21 mouse cellular contexts compared by ENCODE assay signal in the genomic region with DNA sequence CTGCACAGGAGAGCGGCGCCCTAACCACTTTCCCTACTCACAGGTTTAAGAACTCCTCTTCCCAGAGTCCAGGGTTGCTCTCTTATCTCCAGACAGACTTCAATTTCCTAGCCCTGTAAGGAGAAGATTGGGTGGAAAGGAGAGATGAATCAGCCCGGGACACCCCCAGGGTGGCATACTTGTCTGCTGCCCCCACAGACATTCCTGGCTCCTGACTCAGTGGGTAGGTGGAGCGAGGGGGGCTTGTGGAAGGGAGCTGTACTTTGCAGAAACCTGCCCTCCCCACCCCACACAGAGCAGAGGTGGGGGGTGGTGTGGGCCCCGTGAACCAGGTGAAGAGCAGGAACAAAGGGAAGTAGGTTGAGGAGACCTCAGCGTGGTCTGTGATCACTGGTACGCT. TPM values are rescaled to one million over a fixed set of nuclear protein-coding genes. Genes with fewer than 3 reads are reported as not detected.
DNase-seq lines count a peak whose midpoint lies in the region; ATAC-seq and TF ChIP-seq lines count a peak whose summit lies in the region.
"Had no signal": no experiment of that assay in that cellular context is flagged by ENCODE, and none has a peak within 500 bp of the region (broad histone marks: within the 10 kb centered on the region; RNA-seq: fewer than 3 reads in every experiment).

No protein-coding gene starts in this region.

- no peak overlapping the region for H3K4me3 ChIP-seq in heart, embryonic 12.5 days
- 0 out of 2 replicates have a peak overlapping the region, but pooled peaks have one; percentile 10 for H3K4me3 ChIP-seq in ES-Bruce4 (ENCODE audit: low read depth, low read length)
- H3K4me3 ChIP-seq in embryonic fibroblast, embryonic 13.5 days (ENCODE audit: insufficient read depth, low read length) = no peak overlapping the region
- H3K4me3 ChIP-seq: limb, embryonic 13.5 days; midbrain, embryonic 12.5 days; myocyte had no signal

- TF ChIP-seq POLR2A in ES-Bruce4 (IDR thresholded peaks at IDR 0.05; ENCODE audit: insufficient read depth, low read length) = no peak
- no peak for TF ChIP-seq POLR2A in embryonic fibroblast, embryonic 13.5 days (IDR thresholded peaks at IDR 0.05; ENCODE audit: low read depth, low read length)

- DNase-seq in heart, adult 11 months = no peak
- peak; percentile 45 to 48 for DNase-seq in right cerebral cortex, adult 2 months (ENCODE audit: low spot score in 2 of 2)
- DNase-seq in right cerebral cortex, postnatal 10 days (ENCODE audit: low spot score in 2 of 2) = no peak
- DNase-seq in testis, postnatal 10 days (ENCODE audit: low spot score) = no peak
- DNase-seq: adrenal gland, postnatal 36 days; cerebellum, postnatal 10 days; embryo, embryonic 11 days; heart, postnatal 10 days; kidney, adult 2 months; kidney, postnatal 25 days; layer of hippocampus, adult 9-11 months; liver, postnatal 0 days; retina, postnatal 1 day had no signal

- peaks cover 18% of the 10 kb centered on the region for H3K4me1 ChIP-seq in heart, embryonic 12.5 days (replicated peaks)
- H3K4me1 ChIP-seq in ES-Bruce4 (ENCODE audit: control insufficient read depth, insufficient read depth, low read length) = no peaks in the 10 kb centered on the region
- peaks cover 9% of the 10 kb centered on the region for H3K4me1 ChIP-seq in embryonic fibroblast, embryonic 13.5 days (ENCODE audit: control insufficient read depth, insufficient read depth, low read length)

- H3K9me3 ChIP-seq in heart, embryonic 12.5 days (replicated peaks) = no peaks in the 10 kb centered on the region
- H3K9me3 ChIP-seq in ES-Bruce4 (replicated peaks; ENCODE audit: control insufficient read depth, insufficient read depth, low read length, poor library complexity, severe bottlenecking) = no peaks in the 10 kb centered on the region
- H3K9me3 ChIP-seq: limb, embryonic 13.5 days; midbrain, embryonic 12.5 days had no signal

- ATAC-seq in heart, embryonic 12.5 days (ENCODE audit: insufficient number of reproducible peaks, low FRiP score) = no peak
- ATAC-seq: liver, postnatal 0 days had no signal

- peak overlapping the region; percentile 18; the same call in 1 of the 2 replicates for H3K4me2 ChIP-seq in heart, embryonic 12.5 days
- H3K4me2 ChIP-seq: limb, embryonic 13.5 days; midbrain, embryonic 12.5 days had no signal

- no peak for TF ChIP-seq CTCF in ES-Bruce4 (IDR thresholded peaks at IDR 0.05; ENCODE audit: low read depth, low read length)
- no peak for TF ChIP-seq CTCF in embryonic fibroblast, embryonic 13.5 days (IDR thresholded peaks at IDR 0.05; ENCODE audit: borderline replicate concordance, insufficient read depth, low read length)

- H3K36me3 ChIP-seq in heart, embryonic 12.5 days = peaks cover 14% of the 10 kb centered on the region
- peaks cover 4% of the 10 kb centered on the region; the same call in 1 of the 2 replicates for H3K36me3 ChIP-seq in ES-Bruce4 (ENCODE audit: control insufficient read depth, insufficient read depth, low read length, poor library complexity, severe bottlenecking)

- WGBS in heart, embryonic 12.5 days = 42% methylated on average over 7 of the region's 7 CpGs

- peaks cover 18% of the 10 kb centered on the region for H3K27me3 ChIP-seq in heart, embryonic 12.5 days (replicated peaks)
- H3K27me3 ChIP-seq in ES-Bruce4 (ENCODE audit: control insufficient read depth, insufficient read depth, low read length, poor library complexity, severe bottlenecking) = no peaks in the 10 kb centered on the region

- H3K9ac ChIP-seq in heart, embryonic 12.5 days = no peak overlapping the region
- H3K9ac ChIP-seq in ES-Bruce4 (ENCODE audit: low read depth, poor library complexity, severe bottlenecking) = peak overlapping the region; percentile 61
- H3K9ac ChIP-seq: limb, embryonic 13.5 days; liver, postnatal 0 days; midbrain, embryonic 12.5 days had no signal

- no peak overlapping the region for H3K27ac ChIP-seq in heart, embryonic 12.5 days (ENCODE audit: poor library complexity, severe bottlenecking)
- peak overlapping the region; percentile 53 for H3K27ac ChIP-seq in ES-Bruce4 (ENCODE audit: insufficient read depth, low read length)
- H3K27ac ChIP-seq in embryonic fibroblast, embryonic 13.5 days (ENCODE audit: insufficient read depth, low read length) = peak overlapping the region; percentile 86
- H3K27ac ChIP-seq: limb, embryonic 13.5 days; midbrain, embryonic 12.5 days had no signal

- TF ChIP-seq EP300 in ES-Bruce4 (IDR thresholded peaks at IDR 0.05; ENCODE audit: insufficient read depth, low read depth, low read length) = no peak; the same call in 1 of the 2 replicates

RNA-seq across cellular contexts. Expression of a gene that starts 6.4 kb away (rescaled TPM):
- 0.76 and 1.4 TPM in 2 replicates for polyA plus RNA-seq in heart, embryonic 12.5 days (2016; fragmentation: Nextera tagmentation; extraction: Ambion mirVana)
- 250 and 292 TPM in 2 replicates for polyA plus RNA-seq in ES-Bruce4 (2011; ENCODE audit: insufficient read depth, insufficient read length, low read depth, missing spikeins)
- polyA plus RNA-seq in embryonic fibroblast, embryonic 13.5 days (2011; ENCODE audit: insufficient read length, low read depth, missing spikeins) = 8.4 and 12.1 TPM in 2 replicates

RNA-seq across cellular contexts. Expression of a gene that starts 11.4 kb away (rescaled TPM):
- 11.2 and 12.2 TPM in 2 replicates for polyA plus RNA-seq in heart, embryonic 12.5 days (2016; fragmentation: Nextera tagmentation; extraction: Ambion mirVana)
- 22.2 and 24.3 TPM in 2 replicates for polyA plus RNA-seq in ES-Bruce4 (2011; ENCODE audit: insufficient read depth, insufficient read length, low read depth, missing spikeins)
- polyA plus RNA-seq in embryonic fibroblast, embryonic 13.5 days (2011; ENCODE audit: insufficient read length, low read depth, missing spikeins) = 10.9 and 12.2 TPM in 2 replicates

RNA-seq across cellular contexts. Expression of a gene that starts 21.0 kb away (rescaled TPM):
- polyA plus RNA-seq in heart, embryonic 12.5 days (2016; fragmentation: Nextera tagmentation; extraction: Ambion mirVana) = 6.0 and 6.9 TPM in 2 replicates
- 3.9 and 7.9 TPM in 2 replicates for polyA plus RNA-seq in ES-Bruce4 (2011; ENCODE audit: insufficient read depth, insufficient read length, low read depth, missing spikeins)
- polyA plus RNA-seq in embryonic fibroblast, embryonic 13.5 days (2011; ENCODE audit: insufficient read length, low read depth, missing spikeins) = 4.8 and 5.7 TPM in 2 replicates

RNA-seq across cellular contexts. Expression of a gene that starts 42.4 kb away (rescaled TPM):
- polyA plus RNA-seq in heart, embryonic 12.5 days (2016; fragmentation: Nextera tagmentation; extraction: Ambion mirVana) = 9.9 and 10.5 TPM in 2 replicates
- polyA plus RNA-seq in ES-Bruce4 (2011; ENCODE audit: insufficient read depth, insufficient read length, low read depth, missing spikeins) = not detected in 2 replicates
- polyA plus RNA-seq in embryonic fibroblast, embryonic 13.5 days (2011; ENCODE audit: insufficient read length, low read depth, missing spikeins) = not detected in 2 replicates
- polyA plus RNA-seq: C2C12; gonadal fat pad, adult 2 months; midbrain, embryonic 12.5 days; myocyte had no signal

RNA-seq across cellular contexts. Expression of a gene that starts 49.7 kb away (rescaled TPM):
- polyA plus RNA-seq in heart, embryonic 12.5 days (2016; fragmentation: Nextera tagmentation; extraction: Ambion mirVana) = 261 and 273 TPM in 2 replicates
- polyA plus RNA-seq in ES-Bruce4 (2011; ENCODE audit: insufficient read depth, insufficient read length, low read depth, missing spikeins) = 274 and 303 TPM in 2 replicates
- polyA plus RNA-seq in embryonic fibroblast, embryonic 13.5 days (2011; ENCODE audit: insufficient read length, low read depth, missing spikeins) = 84.2 and 89.6 TPM in 2 replicates

Comparison
In these comparisons a context has a peak if more than half of its experiments do, and no peak if none do; other contexts are left out.
1. DNase-seq: peak in right cerebral cortex, adult 2 months (2 of 2); none in heart, adult 11 months (single experiment), right cerebral cortex, postnatal 10 days (0 of 2) and testis, postnatal 10 days (single experiment).
2. RNA of a gene that starts 6.4 kb away (polyA plus RNA-seq): 250 to 292 TPM in ES-Bruce4; 8.4 to 12.1 TPM in embryonic fibroblast, embryonic 13.5 days and 0.76 to 1.4 TPM in heart, embryonic 12.5 days; every median in the first group is over 10 times any median in the second.